Mouse (Mus musculus): ENCODE measurements around the gene Wdr72.

- no peak for TF ChIP-seq CTCF (IDR thresholded peaks at IDR 0.05; ENCODE audit: control insufficient read depth, insufficient read depth, insufficient replicate concordance, low read depth, low read length)
- TF ChIP-seq POLR2A (IDR thresholded peaks at IDR 0.05; ENCODE audit: control insufficient read depth, low read depth, low read length), result no peak
Observed at GRCm38 (mm10) chr9:74282072-74282471, 171.9 kb downstream of the Wdr72 start.

Data from testis, adult 2 months (tissue).